Mouse (Mus musculus): ENCODE measurements around the gene Gpam.
"Not testable (repeated sequence)": the region's sequence is repeated elsewhere in the genome, so short reads cannot be mapped to it uniquely, and the experiment has no call there.

The Gpam gene

GRCm38 (mm10) chr19:55127072-55127718 is at the start of gene Gpam:
Gpam (minus strand) TSS chr19:55127238.
- ATAC-seq (ENCODE audit: insufficient number of reproducible peaks, low FRiP score, low TSS enrichment): no peak

GRCm38 (mm10) chr19:55171585-55171984 is 44.5 kb upstream of the Gpam start:
- ATAC-seq (ENCODE audit: insufficient number of reproducible peaks, low FRiP score, low TSS enrichment): no peak

GRCm38 (mm10) chr19:55170399-55170798 is 43.4 kb upstream of the Gpam start:
- no peak for ATAC-seq (ENCODE audit: insufficient number of reproducible peaks, low FRiP score, low TSS enrichment)

- ATAC-seq (ENCODE audit: insufficient number of reproducible peaks, low FRiP score, low TSS enrichment): not testable (repeated sequence)
Observed at GRCm38 (mm10) chr19:55169236-55169729, 42.2 kb upstream of the Gpam start.

- ATAC-seq (ENCODE audit: insufficient number of reproducible peaks, low FRiP score, low TSS enrichment): no peak
Observed at GRCm38 (mm10) chr19:55168360-55168759, 41.3 kb upstream of the Gpam start.

GRCm38 (mm10) chr19:55167741-55168140 is 40.7 kb upstream of the Gpam start:
- ATAC-seq (ENCODE audit: insufficient number of reproducible peaks, low FRiP score, low TSS enrichment): no peak

GRCm38 (mm10) chr19:55166741-55167140 is 39.7 kb upstream of the Gpam start:
- no peak for ATAC-seq (ENCODE audit: insufficient number of reproducible peaks, low FRiP score, low TSS enrichment)

- no peak for ATAC-seq (ENCODE audit: insufficient number of reproducible peaks, low FRiP score, low TSS enrichment)
Observed at GRCm38 (mm10) chr19:55165954-55166353, 38.9 kb upstream of the Gpam start.

GRCm38 (mm10) chr19:55165183-55165865 is 38.3 kb upstream of the Gpam start:
- ATAC-seq (ENCODE audit: insufficient number of reproducible peaks, low FRiP score, low TSS enrichment): no peak

- ATAC-seq (ENCODE audit: insufficient number of reproducible peaks, low FRiP score, low TSS enrichment): no peak
Observed at GRCm38 (mm10) chr19:55164162-55164561, 37.1 kb upstream of the Gpam start.

- ATAC-seq (ENCODE audit: insufficient number of reproducible peaks, low FRiP score, low TSS enrichment): no peak
Observed at GRCm38 (mm10) chr19:55162271-55162670, 35.2 kb upstream of the Gpam start.

- ATAC-seq (ENCODE audit: insufficient number of reproducible peaks, low FRiP score, low TSS enrichment): no peak
Observed at GRCm38 (mm10) chr19:55159826-55160225, 32.8 kb upstream of the Gpam start.

GRCm38 (mm10) chr19:55158606-55159005 is 31.6 kb upstream of the Gpam start:
- ATAC-seq (ENCODE audit: insufficient number of reproducible peaks, low FRiP score, low TSS enrichment): no peak

- no peak for ATAC-seq (ENCODE audit: insufficient number of reproducible peaks, low FRiP score, low TSS enrichment)
Observed at GRCm38 (mm10) chr19:55157029-55157428, 30.0 kb upstream of the Gpam start.

GRCm38 (mm10) chr19:55152983-55153382 is 25.9 kb upstream of the Gpam start:
- no peak for ATAC-seq (ENCODE audit: insufficient number of reproducible peaks, low FRiP score, low TSS enrichment)

- ATAC-seq (ENCODE audit: insufficient number of reproducible peaks, low FRiP score, low TSS enrichment): not testable (repeated sequence)
Observed at GRCm38 (mm10) chr19:55152274-55152673, 25.2 kb upstream of the Gpam start.

- ATAC-seq (ENCODE audit: insufficient number of reproducible peaks, low FRiP score, low TSS enrichment): no peak
Observed at GRCm38 (mm10) chr19:55149646-55150045, 22.6 kb upstream of the Gpam start.

- ATAC-seq (ENCODE audit: insufficient number of reproducible peaks, low FRiP score, low TSS enrichment): no peak
Observed at GRCm38 (mm10) chr19:55148109-55148508, 21.1 kb upstream of the Gpam start.

GRCm38 (mm10) chr19:55147568-55147967 is 20.5 kb upstream of the Gpam start:
- no peak for ATAC-seq (ENCODE audit: insufficient number of reproducible peaks, low FRiP score, low TSS enrichment)

- no peak for ATAC-seq (ENCODE audit: insufficient number of reproducible peaks, low FRiP score, low TSS enrichment)
Observed at GRCm38 (mm10) chr19:55145136-55145535, 18.1 kb upstream of the Gpam start.

- ATAC-seq (ENCODE audit: insufficient number of reproducible peaks, low FRiP score, low TSS enrichment): no peak
Observed at GRCm38 (mm10) chr19:55144691-55145090, 17.7 kb upstream of the Gpam start.

All from cerebellum, adult (tissue).